Mouse (Mus musculus): ENCODE data around the gene Lyg2. TPM values are rescaled to one million over a fixed set of nuclear protein-coding genes. Genes with fewer than 3 reads are reported as not detected.
A peak's percentile ranks its signal among the peaks of the same experiment; 100 is the strongest.

Gene Lyg2
- polyA plus RNA-seq, 1 experiment from 2014 or later = not detected

- no peaks in the 10 kb centered on the region for H3K9me3 ChIP-seq (replicated peaks; ENCODE audit: control insufficient read depth, low read length)
- H3K36me3 ChIP-seq (ENCODE audit: control insufficient read depth, insufficient read depth, low read length) = peaks cover 8% of the 10 kb centered on the region
- H3K9ac ChIP-seq (ENCODE audit: low read length) = no peak overlapping the region
- no peaks in the 10 kb centered on the region for H3K27me3 ChIP-seq (ENCODE audit: control insufficient read depth, insufficient read depth, low read length)
- peaks cover 12% of the 10 kb centered on the region for H3K4me1 ChIP-seq (ENCODE audit: control insufficient read depth, insufficient read depth, low read length)
- H3K27ac ChIP-seq (ENCODE audit: low read length) = no peak overlapping the region
- H3K4me3 ChIP-seq (replicated peaks; ENCODE audit: low read length) = peak overlapping the region; percentile 75
- 51% methylated on average over 3 of the region's 3 CpGs for WGBS
- peak overlapping the region; percentile 62 for H3K4me2 ChIP-seq (ENCODE audit: low read depth, low read length)
- no peak for ATAC-seq (ENCODE audit: insufficient read depth, low FRiP score)
Measured at GRCm38 (mm10) chr1:37891400-37891799, 24.9 kb downstream of the Lyg2 start.

DNA sequence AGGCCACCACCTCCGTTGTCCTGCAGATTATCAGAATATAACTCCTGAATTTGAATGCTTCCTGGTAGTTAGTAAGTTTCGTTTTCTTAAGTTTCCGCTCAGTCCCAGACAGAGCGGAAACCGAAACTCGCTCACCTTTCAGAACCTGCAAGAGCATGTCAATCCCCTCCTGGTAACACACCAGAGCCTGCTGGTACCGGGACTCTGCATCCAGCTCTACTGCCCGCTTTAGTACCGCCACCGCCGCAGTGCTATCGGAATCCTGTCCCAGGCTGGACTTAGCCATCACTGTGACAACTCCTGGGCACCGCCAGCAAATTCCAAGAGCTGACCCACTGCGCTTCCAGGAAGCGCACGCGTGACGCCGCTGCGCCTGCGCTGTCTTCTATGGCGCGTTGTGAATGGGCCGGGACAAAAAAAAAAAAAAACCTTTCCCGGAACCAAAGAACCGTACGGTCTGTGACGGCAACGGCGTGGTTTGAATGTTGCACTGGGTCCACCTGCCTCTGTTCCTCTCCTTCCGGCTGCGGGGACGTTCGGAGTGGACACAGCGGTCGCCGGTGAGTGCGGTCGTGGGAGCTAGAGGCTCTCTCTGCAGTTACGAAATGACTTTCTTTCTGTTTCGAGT lies 26.2 kb downstream of the Lyg2 start, which contains the start of the genes Mitd1 and Mrpl30:
TSS of gene Mitd1 (minus strand) at position 387 of the 628 bp plus-strand sequence.
TSS of gene Mrpl30 (plus strand) at position 453 of the 628 bp plus-strand sequence.
- Histone ChIP-seq H3K4me2 (ENCODE audit: low read depth, low read length) (peak within 1 kb of the TSS; percentile 83), H3K4me3 (replicated peaks; ENCODE audit: low read length) (peak within 1 kb of the TSS; percentile 75), H3K9me3 (replicated peaks; ENCODE audit: control insufficient read depth, low read length) (no peaks in the 10 kb centered on the region), H3K27me3 (ENCODE audit: control insufficient read depth, insufficient read depth, low read length) (no peaks in the 10 kb centered on the region), H3K27ac (ENCODE audit: low read length) (peak within 1 kb of the TSS; percentile 91), H3K4me1 (ENCODE audit: control insufficient read depth, insufficient read depth, low read length) (peaks cover 12% of the 10 kb centered on the region), H3K36me3 (ENCODE audit: control insufficient read depth, insufficient read depth, low read length) (peaks cover 4% of the 10 kb centered on the region; the same call in 1 of the 2 replicates), H3K9ac (ENCODE audit: low read length) (peak within 1 kb of the TSS; percentile 79)
- WGBS = under 1% methylated on average over 41 of the region's 41 CpGs
- ATAC-seq (ENCODE audit: insufficient read depth, low FRiP score) = peak; percentile 93

DNA sequence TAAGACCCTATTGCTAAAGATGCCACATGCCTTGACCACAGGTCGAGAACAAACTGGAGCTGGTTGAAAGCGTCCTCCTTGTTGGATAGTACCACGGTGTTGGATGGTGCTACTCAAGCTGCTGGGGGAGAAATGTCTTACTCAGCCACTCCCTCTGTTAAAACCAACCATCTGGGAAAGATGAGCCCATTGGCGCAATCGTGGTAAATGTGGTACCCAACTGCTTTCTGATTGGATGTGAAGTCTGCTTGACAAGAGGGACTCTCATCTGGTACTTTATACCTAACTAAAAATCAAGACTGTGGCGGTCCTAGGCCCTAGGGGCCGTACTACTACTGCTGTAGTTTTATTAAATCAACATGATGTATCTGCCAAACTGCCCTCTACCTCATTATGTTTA lies 27.1 kb downstream of the Lyg2 start:
- Histone ChIP-seq H3K27me3 (ENCODE audit: control insufficient read depth, insufficient read depth, low read length) (no peaks in the 10 kb centered on the region), H3K27ac (ENCODE audit: low read length) (peak overlapping the region; percentile 91; the same call in 1 of the 2 replicates), H3K4me2 (ENCODE audit: low read depth, low read length) (peak overlapping the region; percentile 83), H3K4me1 (ENCODE audit: control insufficient read depth, insufficient read depth, low read length) (peaks cover 12% of the 10 kb centered on the region), H3K36me3 (ENCODE audit: control insufficient read depth, insufficient read depth, low read length) (peaks cover 4% of the 10 kb centered on the region), H3K9ac (ENCODE audit: low read length) (peak overlapping the region; percentile 79), H3K9me3 (replicated peaks; ENCODE audit: control insufficient read depth, low read length) (no peaks in the 10 kb centered on the region), H3K4me3 (replicated peaks; ENCODE audit: low read length) (peak overlapping the region; percentile 75)
- WGBS = 76% methylated on average over 7 of the region's 7 CpGs
- ATAC-seq (ENCODE audit: insufficient read depth, low FRiP score) = no peak

- Histone ChIP-seq H3K27me3 (ENCODE audit: control insufficient read depth, insufficient read depth, low read length) (no peaks in the 10 kb centered on the region), H3K27ac (ENCODE audit: low read length) (no peak overlapping the region), H3K9me3 (replicated peaks; ENCODE audit: control insufficient read depth, low read length) (no peaks in the 10 kb centered on the region), H3K9ac (ENCODE audit: low read length) (no peak overlapping the region), H3K4me1 (ENCODE audit: control insufficient read depth, insufficient read depth, low read length) (peaks cover 4% of the 10 kb centered on the region; the same call in 1 of the 2 replicates), H3K4me3 (replicated peaks; ENCODE audit: low read length) (no peak overlapping the region), H3K4me2 (ENCODE audit: low read depth, low read length) (no peak overlapping the region), H3K36me3 (ENCODE audit: control insufficient read depth, insufficient read depth, low read length) (peaks cover 7% of the 10 kb centered on the region)
- 74% methylated on average over 4 of the region's 4 CpGs for WGBS
- no peak for ATAC-seq (ENCODE audit: insufficient read depth, low FRiP score)
Measured at GRCm38 (mm10) chr1:37884451-37884850, 31.8 kb downstream of the Lyg2 start.

DNA sequence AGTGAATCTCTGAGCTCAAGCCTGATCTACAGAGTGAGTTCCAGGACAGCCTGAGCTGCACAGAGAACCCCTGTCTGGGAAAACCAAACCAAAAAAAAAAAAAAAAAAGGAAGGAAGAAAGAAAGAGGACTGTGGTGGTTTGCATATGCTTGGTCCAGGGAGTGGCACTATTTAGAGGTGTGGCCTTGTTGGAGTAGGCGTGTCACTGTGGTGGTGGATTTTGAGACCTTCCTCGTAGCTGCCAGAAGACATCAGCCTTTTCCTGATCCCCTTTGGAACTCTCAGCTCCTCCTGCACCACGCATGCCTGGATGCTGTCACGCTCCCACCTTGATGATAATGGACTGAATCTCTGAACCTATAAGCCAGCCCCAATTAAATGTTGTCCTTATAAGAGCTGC lies 32.9 kb downstream of the Lyg2 start:
- Histone ChIP-seq H3K4me2 (ENCODE audit: low read depth, low read length) (no peak overlapping the region), H3K4me1 (ENCODE audit: control insufficient read depth, insufficient read depth, low read length) (no peaks in the 10 kb centered on the region), H3K9ac (ENCODE audit: low read length) (no peak overlapping the region), H3K9me3 (replicated peaks; ENCODE audit: control insufficient read depth, low read length) (no peaks in the 10 kb centered on the region), H3K36me3 (ENCODE audit: control insufficient read depth, insufficient read depth, low read length) (peaks cover 10% of the 10 kb centered on the region), H3K27me3 (ENCODE audit: control insufficient read depth, insufficient read depth, low read length) (no peaks in the 10 kb centered on the region), H3K27ac (ENCODE audit: low read length) (no peak overlapping the region), H3K4me3 (replicated peaks; ENCODE audit: low read length) (no peak overlapping the region)
- 88% methylated on average over 4 of the region's 4 CpGs for whole genome bisulfite sequencing
- ATAC-seq (ENCODE audit: insufficient read depth, low FRiP score) = no peak

DNA sequence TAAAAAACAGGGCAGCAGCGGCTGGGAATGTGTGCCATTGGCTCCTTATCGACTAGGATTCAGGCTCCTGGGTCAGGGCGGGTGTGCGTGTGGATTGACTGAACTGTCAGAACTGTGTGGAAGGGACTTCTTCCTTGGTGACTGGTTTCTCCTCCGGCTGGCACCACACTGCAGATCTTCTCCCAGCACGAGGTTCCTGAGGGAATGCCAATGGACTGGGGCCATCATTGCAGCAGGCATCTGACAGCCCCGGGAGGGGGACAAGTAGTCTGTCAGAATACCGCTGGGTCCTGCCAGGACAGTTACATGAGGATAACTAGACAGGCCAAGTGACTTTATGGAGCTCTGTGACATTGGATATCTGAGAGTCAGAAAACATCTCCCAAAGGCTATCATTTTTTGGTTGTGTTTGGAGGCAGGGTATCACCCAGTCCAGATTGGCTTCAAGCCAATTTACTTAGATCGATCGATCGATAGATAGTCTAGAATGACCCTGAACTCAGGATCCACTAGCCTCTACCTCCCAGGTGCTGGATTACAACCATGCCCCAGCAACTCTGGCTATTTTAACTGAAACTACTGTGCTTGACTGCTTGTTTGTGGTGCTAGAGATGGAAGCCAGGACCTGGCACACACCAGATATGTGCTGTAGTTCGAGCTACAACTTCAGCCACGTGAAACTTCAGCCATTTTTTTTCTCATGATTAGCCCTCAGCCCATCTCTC lies 38.4 kb downstream of the Lyg2 start:
- no peak for ATAC-seq (ENCODE audit: insufficient read depth, low FRiP score)
- Histone ChIP-seq H3K4me2 (ENCODE audit: low read depth, low read length) (no peak overlapping the region), H3K36me3 (ENCODE audit: control insufficient read depth, insufficient read depth, low read length) (peaks cover 34% of the 10 kb centered on the region)

DNA sequence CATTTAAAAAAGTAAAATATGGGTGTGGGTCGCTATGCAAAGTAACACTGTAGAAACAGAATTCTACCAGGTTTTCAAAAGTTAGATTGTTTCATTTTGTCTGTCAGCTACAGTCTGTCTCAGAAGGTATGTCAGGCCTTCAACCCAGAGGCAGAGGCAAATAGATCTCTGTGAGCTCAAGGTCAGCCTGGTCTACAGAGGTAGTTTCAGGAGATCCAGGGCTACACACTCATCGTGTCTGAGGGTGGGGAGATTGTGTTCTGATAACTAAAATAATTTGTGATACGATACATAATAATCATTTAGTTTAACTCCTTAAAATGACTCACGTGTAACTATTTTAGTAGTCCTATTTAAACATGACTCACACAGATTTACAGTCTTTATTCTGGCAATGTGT lies 43.1 kb downstream of the Lyg2 start:
- WGBS = 74% methylated on average over 4 of the region's 4 CpGs
- Histone ChIP-seq H3K9ac (ENCODE audit: low read length) (no peak overlapping the region), H3K27ac (ENCODE audit: low read length) (no peak overlapping the region), H3K9me3 (replicated peaks; ENCODE audit: control insufficient read depth, low read length) (peaks cover 11% of the 10 kb centered on the region), H3K36me3 (ENCODE audit: control insufficient read depth, insufficient read depth, low read length) (peaks cover 30% of the 10 kb centered on the region), H3K4me1 (ENCODE audit: control insufficient read depth, insufficient read depth, low read length) (peaks cover 3% of the 10 kb centered on the region), H3K4me3 (replicated peaks; ENCODE audit: low read length) (peak overlapping the region; percentile 61; the same call in 1 of the 2 replicates), H3K27me3 (ENCODE audit: control insufficient read depth, insufficient read depth, low read length) (no peaks in the 10 kb centered on the region), H3K4me2 (ENCODE audit: low read depth, low read length) (peak overlapping the region; percentile 72)
- ATAC-seq (ENCODE audit: insufficient read depth, low FRiP score) = no peak

More for the DNA sequence above, 38.4 kb downstream of the Lyg2 start:
- Histone ChIP-seq H3K4me1 (ENCODE audit: control insufficient read depth, insufficient read depth, low read length) (peaks cover 3% of the 10 kb centered on the region), H3K27me3 (ENCODE audit: control insufficient read depth, insufficient read depth, low read length) (no peaks in the 10 kb centered on the region), H3K9me3 (replicated peaks; ENCODE audit: control insufficient read depth, low read length) (peaks cover 11% of the 10 kb centered on the region), H3K4me3 (replicated peaks; ENCODE audit: low read length) (no peak overlapping the region), H3K9ac (ENCODE audit: low read length) (no peak overlapping the region), H3K27ac (ENCODE audit: low read length) (no peak overlapping the region)
- 94% methylated on average over 13 of the region's 13 CpGs for WGBS

- ATAC-seq (ENCODE audit: insufficient read depth, low FRiP score) = peak; percentile 94
- 5% methylated on average over 33 of the region's 33 CpGs for WGBS
Measured at GRCm38 (mm10) chr1:37872131-37873067, 43.9 kb downstream of the Lyg2 start.

More at GRCm38 (mm10) chr1:37872131-37873067, 43.9 kb downstream of the Lyg2 start:
- Histone ChIP-seq H3K4me3 (replicated peaks; ENCODE audit: low read length) (peak overlapping the region; percentile 61), H3K27ac (ENCODE audit: low read length) (peak overlapping the region; percentile 88), H3K36me3 (ENCODE audit: control insufficient read depth, insufficient read depth, low read length) (peaks cover 23% of the 10 kb centered on the region), H3K9ac (ENCODE audit: low read length) (peak overlapping the region; percentile 70), H3K4me1 (ENCODE audit: control insufficient read depth, insufficient read depth, low read length) (peaks cover 3% of the 10 kb centered on the region), H3K4me2 (ENCODE audit: low read depth, low read length) (peak overlapping the region; percentile 72), H3K27me3 (ENCODE audit: control insufficient read depth, insufficient read depth, low read length) (no peaks in the 10 kb centered on the region), H3K9me3 (replicated peaks; ENCODE audit: control insufficient read depth, low read length) (peaks cover 11% of the 10 kb centered on the region)

Data from stomach, embryonic 16.5 days (tissue).